Mouse (Mus musculus) limb, embryonic 15.5 days (tissue): ENCODE measurements around the gene Ahdc1. TPM values are rescaled to one million over a fixed set of nuclear protein-coding genes. Genes with fewer than 3 reads are reported as not detected.

Experiments
- ATAC-seq: fragments of 200-750 bp; cut with Nextera tagmentation; 2 replicates; pipeline ENCODE4 v1.8.0; 2017; ENCODE audit warnings: low read depth, moderate TSS enrichment; ENCODE audit not compliant: insufficient number of reproducible peaks, low FRiP score, low TSS enrichment
- H3K27ac ChIP-seq: fragments of 300-500 bp; sonication (generic); 2 replicates; pipeline ENCODE4 v1.5.1; 2015; ENCODE audit warnings: moderate library complexity, mild to moderate bottlenecking, inconsistent platforms
- H3K27me3 ChIP-seq: fragments of 300-500 bp; sonication (generic); 2 replicates; pipeline ENCODE4 v1.6.1; 2015; ENCODE audit warnings: inconsistent platforms
- H3K36me3 ChIP-seq: fragments of 300-500 bp; sonication (generic); 2 replicates; pipeline ENCODE4 v1.6.1; 2015; ENCODE audit warnings: inconsistent platforms
- H3K4me1 ChIP-seq: fragments of 300-500 bp; sonication (generic); 2 replicates; pipeline ENCODE4 v1.6.1; 2015; ENCODE audit warnings: inconsistent platforms
- H3K4me2 ChIP-seq: fragments of 300-500 bp; sonication (generic); 2 replicates; pipeline ENCODE4 v1.6.1; 2015; ENCODE audit warnings: mild to moderate bottlenecking, inconsistent platforms
- H3K4me3 ChIP-seq: fragments of 300-500 bp; sonication (generic); 2 replicates; pipeline ENCODE4 v1.5.1; 2015; ENCODE audit warnings: mild to moderate bottlenecking, inconsistent platforms
- H3K9ac ChIP-seq: fragments of 300-500 bp; sonication (generic); 2 replicates; pipeline ENCODE4 v1.6.1; 2015; ENCODE audit warnings: inconsistent platforms
- H3K9me3 ChIP-seq: fragments of 300-500 bp; sonication (generic); 2 replicates; pipeline ENCODE4 v1.6.1; 2016; ENCODE audit warnings: inconsistent platforms
- WGBS: fragments of 180-500 bp; shearing (Covaris S2); methylation state at CpG from one replicate; pipeline ENCODE4 v1.1.7; 2015; 5-methylcytosine and 5-hydroxymethylcytosine counted together
- polyA plus RNA-seq: library from polyadenylated mRNA; unstranded; fragments of >200 nt; fragmentation: Nextera tagmentation; extraction: Ambion mirVana; gene quantifications from 2 replicates; pipeline ENCODE4 v1.2.1, GENCODE M21; 2015

Gene Ahdc1
- polyA plus RNA-seq, 1 experiment from 2014 or later, result 13.2 TPM

DNA sequence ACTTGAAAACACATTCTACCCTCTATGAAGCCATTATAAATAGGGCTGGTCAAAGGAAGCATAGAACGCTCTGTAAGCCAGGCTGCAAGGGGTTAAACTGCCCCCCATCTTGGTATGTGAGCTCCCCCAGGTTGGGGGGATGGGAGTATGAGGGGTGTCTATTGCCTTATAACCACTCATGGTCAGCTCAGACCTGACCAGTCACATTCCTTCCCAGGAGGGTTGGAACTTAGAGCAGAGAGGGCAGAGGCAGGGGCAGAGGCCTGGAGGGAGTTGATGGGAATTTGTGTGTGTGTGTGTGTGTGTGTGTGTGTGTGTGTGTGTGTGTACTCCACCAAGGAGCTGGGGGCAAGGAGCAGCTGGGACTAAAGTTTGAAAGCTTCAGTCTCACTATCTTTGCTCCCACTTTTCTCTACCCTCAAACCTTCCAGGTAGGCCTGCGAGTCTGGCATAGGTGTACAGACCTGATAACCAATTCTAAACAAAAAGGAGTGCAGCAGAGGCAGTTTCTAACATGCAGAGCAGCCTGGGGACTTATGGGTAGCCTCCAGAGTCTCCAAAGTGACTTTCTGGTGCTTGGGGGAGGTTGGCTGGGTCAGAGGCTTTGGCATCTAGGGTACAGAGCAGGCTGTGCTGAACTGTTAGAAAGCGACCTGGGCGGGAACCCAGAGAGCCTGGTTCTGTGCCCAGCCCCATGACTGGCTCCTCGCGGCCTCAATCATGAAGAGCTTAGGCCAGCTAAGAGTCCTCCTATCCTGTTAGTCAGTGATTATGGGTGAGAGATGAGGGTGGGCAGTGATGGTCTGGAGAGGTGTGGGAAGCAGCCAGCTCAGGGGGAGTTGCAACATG lies 33.0 kb downstream of the Ahdc1 start:
- peak overlapping the region; percentile 82 for H3K27ac ChIP-seq
- 34% methylated on average over 6 of the region's 6 CpGs for WGBS
- H3K4me3 ChIP-seq, result peak overlapping the region; percentile 22; the same call in 1 of the 2 replicates
- ATAC-seq, result no peak
- H3K9ac ChIP-seq, result no peak overlapping the region
- peak overlapping the region; percentile 17; the same call in 1 of the 2 replicates for H3K4me2 ChIP-seq
- no peaks in the 10 kb centered on the region for H3K36me3 ChIP-seq
- peaks cover 98% of the 10 kb centered on the region for H3K4me1 ChIP-seq
- no peaks in the 10 kb centered on the region for H3K9me3 ChIP-seq
- H3K27me3 ChIP-seq, result no peaks in the 10 kb centered on the region

DNA sequence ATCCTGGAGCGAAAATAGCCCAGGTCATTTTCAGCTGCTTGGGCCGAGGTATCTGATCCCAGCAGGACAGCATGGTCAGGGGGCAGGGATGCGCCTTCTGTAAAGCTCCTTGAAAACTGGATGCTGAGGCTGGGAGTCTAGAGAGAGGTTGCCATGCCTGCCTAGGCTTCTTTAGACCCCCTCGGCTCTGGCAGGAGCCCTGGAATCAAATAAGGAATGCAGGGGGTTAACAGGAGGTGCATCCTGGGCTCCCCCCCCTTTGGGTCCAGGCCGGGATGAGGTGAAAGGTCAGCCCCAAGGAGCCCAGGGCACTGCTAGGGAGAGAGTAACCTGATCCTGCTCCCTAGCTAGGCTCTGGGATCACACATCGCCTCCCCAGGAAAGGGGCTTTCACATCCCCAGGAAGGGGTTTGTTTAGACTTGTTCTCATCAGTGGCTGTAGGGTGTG lies 33.6 kb downstream of the Ahdc1 start:
- ATAC-seq, result no peak
- Histone ChIP-seq H3K4me2 (0 out of 2 replicates have a peak overlapping the region, but pooled peaks have one; percentile 0), H3K9ac (no peak overlapping the region), H3K36me3 (no peaks in the 10 kb centered on the region), H3K4me3 (no peak overlapping the region), H3K9me3 (no peaks in the 10 kb centered on the region), H3K27ac (peak overlapping the region; percentile 82), H3K27me3 (no peaks in the 10 kb centered on the region), H3K4me1 (peaks cover 99% of the 10 kb centered on the region)
- WGBS, result 36% methylated on average over 6 of the region's 6 CpGs

DNA sequence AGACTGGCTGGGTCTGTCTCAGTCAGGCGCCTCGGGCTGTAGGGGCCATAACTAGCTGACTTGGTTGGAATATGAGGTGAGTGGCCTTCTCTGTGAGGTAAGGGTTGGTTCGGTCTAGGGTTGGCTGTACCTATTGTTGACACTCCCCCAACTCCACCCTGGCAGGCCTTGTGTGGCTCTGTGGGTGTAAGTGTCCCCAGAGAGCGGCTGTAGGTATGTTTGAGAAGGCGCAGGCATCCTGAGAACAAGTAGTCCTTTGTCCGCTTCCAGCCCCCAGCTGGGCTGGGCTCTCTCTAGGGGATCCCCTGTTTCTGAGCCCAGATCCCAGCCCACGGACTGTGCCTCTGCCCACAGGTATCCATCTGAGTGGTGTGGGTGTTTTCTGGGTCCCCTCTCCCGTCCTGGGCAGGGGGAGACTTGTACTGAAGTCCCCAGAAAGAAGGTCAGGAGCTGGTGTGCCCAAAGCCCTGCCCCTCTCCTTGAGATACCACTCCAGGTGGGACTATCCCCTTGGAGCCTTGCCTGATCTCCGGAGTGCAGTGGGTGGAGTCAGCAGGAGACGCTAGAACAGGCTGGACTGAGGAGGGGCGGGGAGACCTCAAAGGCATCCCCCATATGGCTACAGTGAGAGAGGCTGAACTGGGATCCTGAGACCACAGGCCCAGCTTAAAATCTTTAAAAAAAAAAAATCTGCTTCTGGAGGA lies 34.9 kb downstream of the Ahdc1 start:
- no peaks in the 10 kb centered on the region for H3K36me3 ChIP-seq
- peaks cover 100% of the 10 kb centered on the region for H3K4me1 ChIP-seq
- no peaks in the 10 kb centered on the region for H3K9me3 ChIP-seq
- no peak overlapping the region; the same call in 1 of the 2 replicates for H3K4me3 ChIP-seq
- H3K27me3 ChIP-seq, result no peaks in the 10 kb centered on the region
- 0 out of 2 replicates have a peak overlapping the region, but pooled peaks have one; percentile 10 for H3K4me2 ChIP-seq
- whole genome bisulfite sequencing, result 37% methylated on average over 11 of the region's 11 CpGs
- peak overlapping the region; percentile 82 for H3K27ac ChIP-seq
- no peak overlapping the region for H3K9ac ChIP-seq
- ATAC-seq, result no peak

DNA sequence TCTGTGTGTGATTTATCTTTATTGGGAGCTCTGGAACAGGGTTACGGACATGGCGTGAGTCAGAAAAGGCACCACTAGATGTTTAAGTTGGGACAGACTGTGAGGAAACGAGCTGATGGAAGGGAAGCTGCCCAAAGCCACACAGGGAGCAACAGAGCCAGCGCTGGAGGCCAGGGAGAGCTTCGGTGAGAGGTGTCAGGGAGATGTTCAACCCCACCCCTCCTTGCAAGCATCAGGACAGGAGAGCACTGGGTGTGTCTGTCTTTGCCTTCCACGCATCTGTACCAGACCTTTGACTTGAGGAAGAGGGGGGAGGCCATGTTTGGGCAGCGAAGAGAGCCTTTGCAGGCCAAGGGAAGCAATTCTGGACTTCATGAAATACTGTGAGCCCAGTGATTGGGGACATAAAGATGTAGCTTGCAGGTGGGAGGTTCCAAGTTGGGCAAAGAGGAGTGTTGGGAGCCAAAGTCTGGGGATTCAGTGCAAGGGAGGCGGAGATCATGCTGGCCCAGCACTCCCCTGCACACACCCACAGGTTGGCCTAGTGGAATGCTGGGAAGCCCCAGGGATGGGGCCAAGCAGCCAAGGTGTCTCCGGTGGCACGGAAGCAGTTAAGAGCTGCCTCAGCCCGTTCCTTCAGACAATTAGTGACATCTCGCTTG lies 35.8 kb downstream of the Ahdc1 start:
- peak overlapping the region; percentile 82 for H3K27ac ChIP-seq
- 31% methylated on average over 12 of the region's 12 CpGs for WGBS
- peaks cover 100% of the 10 kb centered on the region for H3K4me1 ChIP-seq
- H3K9me3 ChIP-seq, result no peaks in the 10 kb centered on the region
- no peak overlapping the region for H3K9ac ChIP-seq
- H3K27me3 ChIP-seq, result no peaks in the 10 kb centered on the region
- no peaks in the 10 kb centered on the region for H3K36me3 ChIP-seq
- no peak overlapping the region for H3K4me3 ChIP-seq
- ATAC-seq, result no peak
- peak overlapping the region; percentile 7; the same call in 1 of the 2 replicates for H3K4me2 ChIP-seq

DNA sequence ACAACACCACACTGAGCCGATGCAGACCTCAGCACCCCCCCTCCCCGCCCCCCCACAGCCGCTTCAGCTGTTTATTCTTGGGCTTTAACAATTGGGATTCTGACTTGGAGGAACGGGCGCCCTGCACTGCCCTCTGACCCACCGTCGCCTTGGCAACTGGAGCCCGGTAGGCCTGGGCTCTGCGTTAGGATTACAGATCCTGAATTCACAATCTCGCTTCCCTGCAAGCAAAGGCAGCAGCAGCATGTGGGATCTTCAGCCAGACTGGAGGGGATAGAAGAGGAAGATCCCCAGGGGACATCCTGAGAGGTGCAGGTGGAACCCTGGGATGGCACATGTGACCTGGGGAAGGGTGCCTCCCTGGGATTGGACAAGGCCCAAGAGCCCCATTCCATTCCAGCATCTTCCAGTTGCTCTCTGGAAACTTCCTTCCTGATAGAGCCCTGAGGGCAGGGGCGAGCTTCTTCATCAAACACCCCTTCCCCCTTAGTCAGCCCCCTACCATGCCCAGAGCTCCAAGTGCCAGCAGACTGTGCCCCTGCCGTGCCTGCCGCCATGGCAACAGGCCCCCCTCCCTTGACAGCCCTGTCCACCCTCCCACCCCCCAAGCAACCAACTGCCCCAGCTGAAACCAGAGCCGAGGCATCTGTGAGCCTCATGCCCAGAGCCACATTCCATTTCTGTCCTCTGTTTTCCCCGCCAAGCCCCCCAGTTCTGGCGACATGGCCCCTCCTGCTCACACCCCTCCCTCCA lies 36.5 kb downstream of the Ahdc1 start:
- Histone ChIP-seq H3K27ac (peak overlapping the region; percentile 82), H3K4me1 (peaks cover 100% of the 10 kb centered on the region), H3K4me2 (0 out of 2 replicates have a peak overlapping the region, but pooled peaks have one; percentile 2), H3K27me3 (no peaks in the 10 kb centered on the region), H3K4me3 (no peak overlapping the region), H3K9ac (no peak overlapping the region), H3K36me3 (no peaks in the 10 kb centered on the region), H3K9me3 (no peaks in the 10 kb centered on the region)
- WGBS, result 24% methylated on average over 16 of the region's 16 CpGs
- ATAC-seq, result no peak

DNA sequence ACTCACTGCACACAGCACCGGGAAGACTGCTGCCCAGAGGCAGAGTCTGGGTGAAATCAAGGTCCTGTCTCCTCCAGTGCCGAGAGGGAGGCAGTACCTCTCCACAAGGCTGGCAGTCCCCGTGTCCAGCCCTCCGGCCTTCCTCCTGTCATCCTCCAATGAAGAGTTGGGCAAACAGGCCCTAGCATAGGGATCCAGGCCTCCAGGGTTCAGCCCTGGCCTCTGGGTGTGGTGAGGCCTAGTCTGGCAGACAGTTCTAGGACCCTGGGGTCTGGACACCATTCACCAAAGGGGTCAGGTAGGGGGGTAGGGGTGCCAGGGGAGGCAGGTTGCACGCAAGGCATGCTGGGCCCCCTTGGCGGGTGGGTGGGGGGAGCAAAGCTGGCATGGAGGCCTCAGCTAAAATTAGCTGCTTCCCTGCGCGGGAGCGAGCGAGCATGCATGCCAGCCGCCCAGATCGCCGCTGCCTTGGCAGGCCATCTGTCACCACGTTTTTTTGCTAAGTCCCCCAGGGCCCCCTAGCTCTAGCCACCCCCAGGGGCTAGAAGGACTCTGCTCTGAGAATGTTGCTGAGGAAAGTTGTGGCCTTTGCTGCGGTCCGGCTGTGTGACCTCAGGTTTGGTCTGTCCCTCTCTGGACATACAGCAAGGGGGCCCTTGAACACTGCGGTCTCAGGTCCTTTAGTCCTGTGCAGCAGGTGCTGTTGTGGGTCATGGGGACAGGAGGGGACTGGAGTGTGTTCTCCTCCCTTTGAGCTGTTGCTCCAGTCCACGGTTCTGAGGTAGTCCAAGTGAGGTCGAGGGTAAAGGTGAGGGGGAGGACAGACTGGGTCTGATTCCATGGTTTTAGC lies 38.2 kb downstream of the Ahdc1 start:
- Histone ChIP-seq H3K27me3 (no peaks in the 10 kb centered on the region), H3K4me2 (peak overlapping the region; percentile 17; the same call in 1 of the 2 replicates), H3K36me3 (no peaks in the 10 kb centered on the region), H3K4me1 (peaks cover 99% of the 10 kb centered on the region), H3K9me3 (no peaks in the 10 kb centered on the region), H3K27ac (peak overlapping the region; percentile 82), H3K4me3 (no peak overlapping the region), H3K9ac (no peak overlapping the region)
- ATAC-seq, result no peak
- WGBS, result 45% methylated on average over 19 of the region's 19 CpGs

DNA sequence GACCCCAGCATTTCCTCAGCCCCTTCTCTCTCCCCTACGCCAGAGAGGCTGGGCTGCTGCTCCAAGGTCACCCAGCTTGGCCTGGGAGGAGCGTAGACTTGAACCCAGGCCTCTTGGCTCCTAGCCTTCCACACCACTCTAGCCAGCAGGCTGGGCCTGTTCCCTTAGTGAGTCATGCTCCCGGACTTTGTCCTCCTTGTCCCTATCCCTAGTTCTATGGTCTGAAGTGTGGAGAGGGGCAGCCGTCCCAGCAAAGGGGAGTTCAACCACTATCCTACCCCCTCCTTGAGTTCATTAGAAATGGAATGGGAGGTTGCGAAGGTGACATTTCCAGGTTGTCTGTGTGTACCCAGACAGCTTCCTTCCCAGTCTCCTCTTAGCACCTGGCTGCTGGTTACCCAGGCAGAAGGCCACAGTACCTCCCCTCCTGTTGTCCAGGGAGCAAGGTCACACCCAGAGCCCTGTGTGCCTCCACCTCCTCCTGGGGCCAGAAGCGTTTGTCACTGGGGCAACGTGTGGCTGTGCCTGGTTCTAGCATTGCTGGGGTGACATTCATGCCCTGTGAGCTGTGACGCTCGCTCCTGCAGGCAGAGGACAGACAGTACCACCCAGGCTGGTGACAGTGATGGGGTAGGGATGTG lies 39.3 kb downstream of the Ahdc1 start:
- H3K4me2 ChIP-seq, result no peak overlapping the region
- no peaks in the 10 kb centered on the region for H3K27me3 ChIP-seq
- H3K27ac ChIP-seq, result peak overlapping the region; percentile 22; the same call in 1 of the 2 replicates
- no peak overlapping the region for H3K9ac ChIP-seq
- H3K4me1 ChIP-seq, result peaks cover 98% of the 10 kb centered on the region
- H3K36me3 ChIP-seq, result peaks cover 8% of the 10 kb centered on the region; the same call in 1 of the 2 replicates
- ATAC-seq, result no peak
- no peak overlapping the region for H3K4me3 ChIP-seq
- 70% methylated on average over 9 of the region's 9 CpGs for WGBS
- no peaks in the 10 kb centered on the region for H3K9me3 ChIP-seq

DNA sequence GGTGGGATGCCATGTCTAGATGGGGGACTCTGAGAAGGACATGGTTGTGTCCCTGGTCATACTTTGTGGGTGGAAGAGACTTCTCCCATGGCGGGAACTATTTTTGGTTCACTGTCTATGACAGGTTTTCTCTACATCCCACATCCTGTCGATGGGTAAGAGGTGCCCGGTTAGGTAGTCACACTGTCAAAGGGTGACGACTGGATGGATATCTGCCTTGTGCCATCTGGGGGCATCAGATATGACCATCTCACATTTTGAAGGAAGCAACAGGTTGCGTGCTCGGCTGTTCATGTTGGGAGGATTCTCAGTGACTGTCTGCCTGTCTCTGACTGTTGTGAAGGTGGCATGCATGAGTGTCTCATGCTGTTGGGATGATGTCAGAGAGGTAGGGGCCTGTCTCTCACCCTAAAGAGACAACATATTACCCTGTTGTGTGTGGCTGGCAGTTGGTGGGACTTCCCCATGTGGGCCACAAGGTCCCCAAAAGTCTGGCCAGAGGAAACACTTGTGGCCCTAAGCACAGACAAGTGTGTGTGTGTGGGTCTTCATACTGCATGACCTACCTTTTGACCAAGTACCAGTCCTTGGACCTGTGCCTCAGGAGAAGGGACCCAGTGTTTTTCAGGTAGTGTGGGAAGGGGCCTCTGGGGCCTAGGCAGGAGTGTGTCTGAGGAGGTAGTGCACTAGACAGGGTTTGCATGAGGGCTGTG lies 39.9 kb downstream of the Ahdc1 start:
- ATAC-seq, result no peak
- Histone ChIP-seq H3K27me3 (no peaks in the 10 kb centered on the region), H3K4me1 (peaks cover 98% of the 10 kb centered on the region), H3K27ac (peak overlapping the region; percentile 87), H3K4me3 (no peak overlapping the region), H3K9ac (peak overlapping the region; percentile 1; the same call in 1 of the 2 replicates), H3K36me3 (peaks cover 11% of the 10 kb centered on the region; the same call in 1 of the 2 replicates), H3K4me2 (peak overlapping the region; percentile 29; the same call in 1 of the 2 replicates), H3K9me3 (no peaks in the 10 kb centered on the region)
- 84% methylated on average over 6 of the region's 6 CpGs for WGBS

DNA sequence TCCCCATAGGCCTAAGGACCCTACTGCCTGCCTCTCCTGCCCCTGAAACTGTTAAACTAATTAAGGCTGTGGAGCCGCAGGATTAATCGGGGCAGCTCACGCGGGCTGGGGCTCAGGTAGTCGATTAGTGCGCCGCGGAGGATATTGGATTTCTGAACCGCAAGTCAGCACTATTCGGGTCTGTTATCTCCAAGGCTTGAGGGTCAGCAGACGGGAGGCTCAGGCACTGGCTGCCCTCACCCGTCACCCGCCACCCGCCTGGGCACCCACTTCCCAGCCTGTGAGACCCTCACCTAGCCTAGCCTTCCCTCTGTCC lies 40.4 kb downstream of the Ahdc1 start:
- no peaks in the 10 kb centered on the region for H3K27me3 ChIP-seq
- H3K4me3 ChIP-seq, result no peak overlapping the region
- H3K4me1 ChIP-seq, result peaks cover 98% of the 10 kb centered on the region
- 0 out of 2 replicates have a peak overlapping the region, but pooled peaks have one; percentile 17 for H3K9ac ChIP-seq
- WGBS, result 25% methylated on average over 14 of the region's 14 CpGs
- peaks cover 11% of the 10 kb centered on the region; the same call in 1 of the 2 replicates for H3K36me3 ChIP-seq
- H3K9me3 ChIP-seq, result no peaks in the 10 kb centered on the region
- no peak for ATAC-seq
- H3K27ac ChIP-seq, result peak overlapping the region; percentile 87
- peak overlapping the region; percentile 29; the same call in 1 of the 2 replicates for H3K4me2 ChIP-seq
